ENCODE assay signal across 8 mouse cellular contexts in the genomic region with DNA sequence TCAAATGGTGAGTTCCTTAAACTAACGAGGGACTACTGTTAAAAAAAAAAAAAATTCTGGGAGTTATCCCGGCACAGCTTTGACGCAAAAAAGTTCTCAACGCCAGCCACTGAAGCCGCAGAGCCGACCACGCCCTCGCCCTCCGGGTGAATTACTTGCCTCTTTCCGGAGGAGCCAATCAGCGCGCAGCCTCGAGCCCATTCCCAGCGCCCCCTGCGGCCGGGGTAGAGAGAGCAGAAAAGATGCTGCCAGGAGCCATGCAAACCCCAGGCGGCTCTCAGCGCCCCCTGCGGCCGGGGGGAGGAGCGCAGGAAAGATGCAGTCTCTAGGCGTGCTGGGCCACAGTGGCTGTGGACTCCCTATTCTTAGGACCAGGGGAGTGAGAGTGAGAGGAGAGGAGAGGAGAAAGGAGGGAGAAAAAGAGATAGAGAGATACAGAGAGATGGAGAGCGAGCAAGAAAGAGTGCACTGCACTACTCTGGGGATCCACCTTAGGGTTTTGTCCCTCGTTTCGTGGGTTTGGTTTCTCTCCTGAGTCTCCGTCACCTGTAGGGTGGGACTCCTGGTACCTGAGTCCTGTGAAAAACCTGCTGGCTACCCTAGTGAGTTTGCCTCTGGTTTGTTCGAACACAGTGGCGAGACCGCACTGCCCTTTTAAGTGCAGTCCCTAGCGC. TPM values are rescaled to one million over a fixed set of nuclear protein-coding genes. Genes with fewer than 3 reads are reported as not detected.
DNase-seq lines count a peak whose midpoint lies in the region; ATAC-seq and TF ChIP-seq lines count a peak whose summit lies in the region.

No protein-coding gene starts in this region.

- WGBS in forebrain, embryonic 15.5 days: under 1% methylated on average over 30 of the region's 30 CpGs
- under 1% methylated on average over 30 of the region's 30 CpGs for WGBS in lung, embryonic 14.5 days
- WGBS in olfactory bulb, adult 2 months: under 1% methylated on average over 30 of the region's 30 CpGs

- peak overlapping the region; percentile 62; the same call in 1 of the 2 replicates for H3K27ac ChIP-seq in ES-E14 (ENCODE audit: insufficient read depth, low read depth, low read length, poor library complexity, severe bottlenecking)
- peak overlapping the region; percentile 62 for H3K27ac ChIP-seq in forebrain, embryonic 15.5 days (replicated peaks)
- H3K27ac ChIP-seq in layer of hippocampus, adult 2 months: peak overlapping the region; percentile 93
- peak overlapping the region; percentile 80 for H3K27ac ChIP-seq in lung, embryonic 14.5 days (ENCODE audit: low read depth)
- H3K27ac ChIP-seq in olfactory bulb, adult 2 months (ENCODE audit: insufficient read depth, low read depth, low read length): peak overlapping the region; percentile 77

- no peaks in the 10 kb centered on the region for H3K27me3 ChIP-seq in forebrain, embryonic 15.5 days
- H3K27me3 ChIP-seq in lung, embryonic 14.5 days (ENCODE audit: insufficient read depth, low read length): no peaks in the 10 kb centered on the region

- ATAC-seq in forebrain, embryonic 15.5 days (replicated peaks): peak; percentile 63
- peak; percentile 83 for ATAC-seq in lung, embryonic 14.5 days (ENCODE audit: insufficient read depth)

- H3K9me3 ChIP-seq in ES-E14 (ENCODE audit: control insufficient read depth, insufficient read depth, low read depth, low read length): no peaks in the 10 kb centered on the region
- no peaks in the 10 kb centered on the region for H3K9me3 ChIP-seq in forebrain, embryonic 15.5 days
- H3K9me3 ChIP-seq in lung, embryonic 14.5 days (ENCODE audit: low read depth, low read length): no peaks in the 10 kb centered on the region

- H3K4me1 ChIP-seq in ES-E14 (ENCODE audit: control insufficient read depth in 2 of 2, insufficient read depth in 2 of 2, low read length in 2 of 2, poor library complexity in 1 of 2): no peaks in the 10 kb centered on the region
- H3K4me1 ChIP-seq in forebrain, embryonic 15.5 days: peaks cover 22% of the 10 kb centered on the region
- peaks cover 7% of the 10 kb centered on the region; the same call in 1 of the 2 replicates for H3K4me1 ChIP-seq in lung, embryonic 14.5 days (ENCODE audit: insufficient read depth)
- 0 out of 2 replicates have a peak, but pooled peaks cover 6% of the 10 kb centered on the region for H3K4me1 ChIP-seq in olfactory bulb, adult 2 months (ENCODE audit: control insufficient read depth, insufficient read depth, low read length)

- TF ChIP-seq POLR2A in olfactory bulb, adult 2 months (IDR thresholded peaks at IDR 0.05; ENCODE audit: insufficient read depth, low read depth, low read length): no peak

- TF ChIP-seq CTCF in layer of hippocampus, adult 2 months (conservative IDR thresholded peaks at IDR 0.05): peak; percentile 92
- peak; percentile 94 for TF ChIP-seq CTCF in lung, embryonic 14.5 days (IDR thresholded peaks at IDR 0.05; ENCODE audit: low read depth)
- TF ChIP-seq CTCF in olfactory bulb, adult 2 months (IDR thresholded peaks at IDR 0.05; ENCODE audit: insufficient read depth, low read depth, low read length): peak; percentile 99

- DNase-seq in ES-E14 (ENCODE audit: low read depth, low spot score): peak; percentile 96
- DNase-seq in cerebellum, adult 11-12 months: peak; percentile 67
- DNase-seq in heart, postnatal 36 days: peak; percentile 81 to 83
- DNase-seq in layer of hippocampus, adult 2 months (ENCODE audit: low spot score in 2 of 2): peak; percentile 71 to 82
- DNase-seq in lung, embryonic 14.5 days: peak; percentile 87
- peak; percentile 90 for DNase-seq in thymus, postnatal 0 days (ENCODE audit: low spot score)

- H3K4me2 ChIP-seq in forebrain, embryonic 15.5 days (replicated peaks): peak overlapping the region; percentile 58
- peak overlapping the region; percentile 76 for H3K4me2 ChIP-seq in lung, embryonic 14.5 days

- intact Hi-C loops in heart, postnatal 36 days (cut with DNase I): loop anchor here (2.0 to 5.0 kb wide), 4 partner anchors 70 to 800 kb away; partner anchors contain the start of genes Inafm2, Ino80, Itpka and Ndufaf1

- in situ Hi-C loops in ES-E14 (cut with MboI; ENCODE audit: low sequenced_read_pairs in 2 of 2, unreplicated experiment in 2 of 2): no loop called here

- no peaks in the 10 kb centered on the region for H3K36me3 ChIP-seq in ES-E14 (ENCODE audit: control insufficient read depth, insufficient read depth, low read length, poor library complexity, severe bottlenecking)
- H3K36me3 ChIP-seq in forebrain, embryonic 15.5 days: no peaks in the 10 kb centered on the region
- H3K36me3 ChIP-seq in lung, embryonic 14.5 days (ENCODE audit: insufficient read depth): no peaks in the 10 kb centered on the region

- peak overlapping the region; percentile 71 to 89 for H3K4me3 ChIP-seq in ES-E14 (ENCODE audit: insufficient read depth in 1 of 2, low read depth in 1 of 2, low read length in 2 of 2, poor library complexity in 1 of 2, severe bottlenecking in 1 of 2)
- H3K4me3 ChIP-seq in forebrain, embryonic 15.5 days: peak overlapping the region; percentile 76
- H3K4me3 ChIP-seq in layer of hippocampus, adult 2 months: peak overlapping the region; percentile 69
- peak overlapping the region; percentile 70 for H3K4me3 ChIP-seq in lung, embryonic 14.5 days (ENCODE audit: low read depth, low read length)
- H3K4me3 ChIP-seq in olfactory bulb, adult 2 months (ENCODE audit: insufficient read depth, low read depth, low read length): peak overlapping the region; percentile 100

- H3K9ac ChIP-seq in ES-E14 (ENCODE audit: insufficient read depth, low read depth, low read length, poor library complexity, severe bottlenecking): peak overlapping the region; percentile 76
- H3K9ac ChIP-seq in forebrain, embryonic 15.5 days (replicated peaks): peak overlapping the region; percentile 74
- H3K9ac ChIP-seq in lung, embryonic 14.5 days: peak overlapping the region; percentile 42

TF ChIP-seq in ES-E14, 5 proteins besides CTCF, POLR2A, EP300 and RAD21:
- TF ChIP-seq ZC3H11A (IDR thresholded peaks at IDR 0.05; ENCODE audit: borderline replicate concordance, low read depth, low read length) (0 out of 2 replicates have a peak, but pooled peaks have one; percentile 54), ZNF384 (IDR thresholded peaks at IDR 0.05; ENCODE audit: low read depth, low read length) (peak; percentile 85), CHD2 (IDR thresholded peaks at IDR 0.05; ENCODE audit: low read depth, low read length) (no peak), MAFK (IDR thresholded peaks at IDR 0.05; ENCODE audit: insufficient read depth, low read depth, low read length) (0 out of 2 replicates have a peak, but pooled peaks have one; percentile 5), HCFC1 (IDR thresholded peaks at IDR 0.05; ENCODE audit: borderline replicate concordance, insufficient read depth, low read length) (no peak)

RNA-seq across cellular contexts. Expression of gene Exd1, which starts 0.4 kb away (rescaled TPM):
- total RNA-seq in ES-E14 (2012; rRNA removed): 1.1 and 2.0 TPM in 2 replicates
- polyA plus RNA-seq in forebrain, embryonic 15.5 days (2015; fragmentation: Nextera tagmentation; extraction: Ambion mirVana): 0.50 and 0.83 TPM in 2 replicates
- under 1 TPM; 0.06 to 0.11 TPM for total RNA-seq in heart, postnatal 36 days (2021)
- total RNA-seq in layer of hippocampus, adult 2 months (2021): 1 to 10 TPM in 1 of 2 experiments, under 1 TPM in 1; 0.49 to 1.3 TPM
- polyA plus RNA-seq in lung, embryonic 14.5 days (2014; fragmentation: Nextera tagmentation; extraction: Ambion mirVana): 0.17 and 0.51 TPM in 2 replicates
- not detected in 2 replicates for polyA plus RNA-seq in olfactory bulb, adult 2 months (2012; ENCODE audit: insufficient read depth, insufficient read length, low replicate concordance, missing spikeins)
- polyA plus RNA-seq in thymus, postnatal 0 days (2015; fragmentation: Nextera tagmentation; extraction: Ambion mirVana): 0.06 and 0.09 TPM in 2 replicates

RNA-seq across cellular contexts. Expression of gene Chp1, which starts 0.5 kb away (rescaled TPM):
- total RNA-seq in ES-E14 (2012; rRNA removed): 21.5 and 29.7 TPM in 2 replicates
- 73.5 and 74.1 TPM in 2 replicates for polyA plus RNA-seq in forebrain, embryonic 15.5 days (2015; fragmentation: Nextera tagmentation; extraction: Ambion mirVana)
- 10 to 100 TPM; 92.1 to 94.7 TPM for total RNA-seq in heart, postnatal 36 days (2021)
- total RNA-seq in layer of hippocampus, adult 2 months (2021): 100 to 1,000 TPM; 155 to 157 TPM
- polyA plus RNA-seq in lung, embryonic 14.5 days (2014; fragmentation: Nextera tagmentation; extraction: Ambion mirVana): 57.3 and 58.9 TPM in 2 replicates
- polyA plus RNA-seq in olfactory bulb, adult 2 months (2012; ENCODE audit: insufficient read depth, insufficient read length, low replicate concordance, missing spikeins): not detected in 2 replicates
- 71.1 and 72.1 TPM in 2 replicates for polyA plus RNA-seq in thymus, postnatal 0 days (2015; fragmentation: Nextera tagmentation; extraction: Ambion mirVana)

Comparison
In these comparisons a context has a peak if more than half of its experiments do, and no peak if none do; other contexts are left out.
1. Peak in every context shown above with its lines: DNase-seq, ATAC-seq, H3K4me3 ChIP-seq and H3K27ac ChIP-seq.